Mouse (Mus musculus) forebrain, embryonic 15.5 days (tissue): ENCODE measurements at regions not wholly inside any gene's neighbourhood (a gene's known extent, or its start where the extent isn't known, plus 50 kb on each side); places are given as distances from the start of the nearest gene placed in this dataset.
"Not testable (repeated sequence)": the region's sequence is repeated elsewhere in the genome, so short reads cannot be mapped to it uniquely, and the experiment has no call there.

Source experiments
- ATAC-seq: fragments of 200-750 bp; cut with Nextera tagmentation; replicated peaks from 2 replicates; pipeline ENCODE4 v1.8.0; 2017; ENCODE audit warnings: mild to moderate bottlenecking, moderate TSS enrichment, moderate library complexity
- H3K27ac ChIP-seq: fragments of 300-500 bp; sonication (generic); replicated peaks from 2 replicates; pipeline ENCODE4 v1.5.1; 2015; ENCODE audit warnings: mild to moderate bottlenecking, inconsistent platforms
- H3K27me3 ChIP-seq: fragments of 300-500 bp; sonication (generic); 2 replicates; pipeline ENCODE4 v1.6.1; 2015; ENCODE audit warnings: inconsistent platforms
- H3K36me3 ChIP-seq: fragments of 300-500 bp; sonication (generic); 2 replicates; pipeline ENCODE4 v1.6.1; 2015; ENCODE audit warnings: mild to moderate bottlenecking, inconsistent platforms
- H3K4me1 ChIP-seq: fragments of 300-500 bp; sonication (generic); 2 replicates; pipeline ENCODE4 v1.6.1; 2015; ENCODE audit warnings: inconsistent platforms
- H3K4me2 ChIP-seq: fragments of 300-500 bp; sonication (generic); replicated peaks from 2 replicates; pipeline ENCODE4 v1.6.1; 2015; ENCODE audit warnings: mild to moderate bottlenecking, inconsistent platforms
- H3K4me3 ChIP-seq: fragments of 300-500 bp; sonication (generic); 2 replicates; pipeline ENCODE4 v1.5.1; 2015; ENCODE audit warnings: mild to moderate bottlenecking, inconsistent platforms
- H3K9ac ChIP-seq: fragments of 300-500 bp; sonication (generic); replicated peaks from 2 replicates; pipeline ENCODE4 v1.6.1; 2015; ENCODE audit warnings: mild to moderate bottlenecking, inconsistent platforms
- H3K9me3 ChIP-seq: fragments of 300-500 bp; sonication (generic); 2 replicates; pipeline ENCODE4 v1.6.1; 2016; ENCODE audit warnings: inconsistent platforms
- WGBS: fragments of 180-500 bp; shearing (Covaris S2); methylation state at CpG from one replicate; pipeline ENCODE4 v1.1.7; 2015; ENCODE audit warnings: mixed read lengths; 5-methylcytosine and 5-hydroxymethylcytosine counted together

DNA sequence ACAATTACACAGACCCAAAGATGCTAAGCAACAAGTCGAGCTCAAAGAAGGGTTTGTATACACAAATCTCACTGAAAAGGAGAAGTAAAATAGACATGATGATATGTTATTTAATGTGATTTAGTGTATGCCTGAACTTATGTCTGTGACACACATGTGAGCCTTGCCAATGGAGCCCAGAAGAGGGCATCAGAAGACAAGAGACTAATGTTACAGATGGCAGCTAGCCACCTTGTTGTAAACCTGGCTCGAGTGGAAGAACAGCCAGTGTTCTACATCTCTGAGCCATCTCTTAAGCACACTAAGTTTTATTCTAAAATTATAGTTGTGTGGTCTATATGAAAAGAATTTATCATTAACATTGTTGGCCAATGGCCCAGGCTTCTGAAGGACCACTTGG is 943.7 kb upstream of the Prmt6 start:
- no peaks in the 10 kb centered on the region for H3K36me3 ChIP-seq
- no peak overlapping the region for H3K4me3 ChIP-seq
- H3K9me3 ChIP-seq, result no peaks in the 10 kb centered on the region
- 75% methylated on average over 2 of the region's 2 CpGs for WGBS
- ATAC-seq, result no peak
- no peak overlapping the region for H3K9ac ChIP-seq
- H3K27ac ChIP-seq, result no peak overlapping the region
- no peaks in the 10 kb centered on the region for H3K27me3 ChIP-seq
- no peak overlapping the region for H3K4me2 ChIP-seq
- no peaks in the 10 kb centered on the region for H3K4me1 ChIP-seq

DNA sequence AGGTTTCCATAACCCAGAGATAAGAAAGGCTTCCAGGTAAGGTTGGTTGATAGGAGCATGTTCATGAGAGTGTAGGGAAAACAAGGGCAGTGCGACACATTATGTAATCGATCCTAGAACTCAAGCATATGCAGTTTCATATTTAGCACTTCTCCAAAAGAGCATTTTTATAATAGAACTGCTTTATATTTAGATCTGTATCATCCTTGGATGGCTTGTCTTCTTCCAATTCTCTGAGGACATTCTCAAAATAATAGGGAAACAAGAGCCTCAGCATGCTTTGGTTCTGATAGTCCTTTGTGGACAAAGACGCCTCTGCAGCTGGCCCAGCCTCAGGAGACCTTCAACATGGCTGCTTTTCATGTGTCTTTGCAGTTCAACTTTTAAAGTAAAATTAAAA is 915.9 kb upstream of the Prmt6 start:
- Histone ChIP-seq H3K36me3 (no peaks in the 10 kb centered on the region), H3K4me2 (no peak overlapping the region), H3K27ac (no peak overlapping the region), H3K9ac (no peak overlapping the region), H3K9me3 (no peaks in the 10 kb centered on the region), H3K4me1 (no peaks in the 10 kb centered on the region), H3K27me3 (no peaks in the 10 kb centered on the region), H3K4me3 (no peak overlapping the region)
- WGBS, result 96% methylated on average over 3 of the region's 3 CpGs
- ATAC-seq, result no peak

DNA sequence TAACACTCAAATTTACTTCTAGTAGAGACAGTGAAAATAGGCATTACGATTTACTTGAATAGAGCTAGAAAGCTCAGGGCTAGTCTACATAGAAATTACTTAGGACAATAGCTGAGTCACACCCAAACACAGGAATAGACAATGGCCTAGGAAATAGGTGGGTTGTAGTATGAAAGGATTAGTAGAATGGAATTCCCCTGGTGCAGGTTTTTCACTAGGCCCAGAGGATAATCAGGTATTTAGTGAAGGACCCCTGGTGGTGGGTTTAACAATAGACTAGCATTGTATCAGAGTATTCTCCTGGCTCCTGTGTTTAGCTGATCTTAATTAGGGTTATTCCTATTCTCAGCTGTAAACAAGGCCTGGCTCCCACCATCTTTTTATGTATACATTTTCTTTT is 890.4 kb upstream of the Prmt6 start:
- not testable (repeated sequence) for H3K27me3 ChIP-seq, H3K36me3 ChIP-seq, H3K4me2 ChIP-seq, H3K4me1 ChIP-seq, H3K9me3 ChIP-seq, ATAC-seq, H3K4me3 ChIP-seq, H3K9ac ChIP-seq, H3K27ac ChIP-seq
- 79% methylated on average over 1 of the region's 1 CpGs for WGBS

DNA sequence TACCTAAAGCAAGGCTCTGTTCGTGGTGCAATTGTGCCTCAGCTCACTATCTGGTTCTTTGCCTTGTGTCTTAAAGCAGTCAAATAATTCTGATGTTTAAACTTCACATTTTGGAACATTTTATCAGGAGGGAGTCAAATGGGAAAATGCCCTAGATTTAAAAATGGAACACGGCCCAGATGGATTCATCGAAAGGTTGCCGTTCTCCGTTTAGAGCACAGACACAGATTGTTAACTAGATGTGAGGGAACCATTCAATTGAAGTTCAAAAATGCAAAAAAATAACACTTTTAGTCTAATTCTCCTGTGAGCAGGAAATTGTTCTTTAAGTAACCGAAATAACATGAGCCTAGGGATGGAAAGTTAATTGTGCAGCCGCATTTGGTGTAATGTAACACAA is 858.2 kb upstream of the Prmt6 start:
- no peaks in the 10 kb centered on the region for H3K9me3 ChIP-seq
- H3K27ac ChIP-seq, result no peak overlapping the region
- no peak for ATAC-seq
- H3K4me2 ChIP-seq, result no peak overlapping the region
- H3K9ac ChIP-seq, result no peak overlapping the region
- 91% methylated on average over 7 of the region's 7 CpGs for WGBS
- no peaks in the 10 kb centered on the region for H3K27me3 ChIP-seq
- H3K4me3 ChIP-seq, result no peak overlapping the region
- H3K36me3 ChIP-seq, result no peaks in the 10 kb centered on the region
- H3K4me1 ChIP-seq, result no peaks in the 10 kb centered on the region

DNA sequence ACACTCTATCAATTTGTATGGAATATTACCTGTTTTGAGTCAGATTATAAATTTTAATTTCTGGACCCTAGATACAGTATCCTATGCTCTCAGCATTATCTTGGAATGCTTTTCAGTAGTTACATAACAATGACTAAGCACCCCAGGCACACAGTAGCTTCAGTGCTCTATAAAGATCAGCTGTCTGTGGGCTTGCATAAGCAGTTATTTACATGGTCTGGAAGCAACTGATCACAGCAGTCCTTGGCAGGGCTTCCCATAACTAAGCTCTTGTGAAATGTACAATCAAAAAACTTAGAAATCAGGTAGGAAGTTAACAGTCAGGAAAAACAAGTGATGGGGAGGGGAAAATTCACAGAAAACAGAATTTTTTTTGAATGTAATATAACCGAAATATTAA is 851.8 kb upstream of the Prmt6 start:
- Histone ChIP-seq H3K27me3 (no peaks in the 10 kb centered on the region), H3K36me3 (no peaks in the 10 kb centered on the region), H3K27ac (no peak overlapping the region), H3K9me3 (no peaks in the 10 kb centered on the region), H3K4me3 (no peak overlapping the region), H3K4me2 (no peak overlapping the region), H3K4me1 (no peaks in the 10 kb centered on the region), H3K9ac (no peak overlapping the region)
- 87% methylated on average over 1 of the region's 1 CpGs for WGBS
- no peak for ATAC-seq

DNA sequence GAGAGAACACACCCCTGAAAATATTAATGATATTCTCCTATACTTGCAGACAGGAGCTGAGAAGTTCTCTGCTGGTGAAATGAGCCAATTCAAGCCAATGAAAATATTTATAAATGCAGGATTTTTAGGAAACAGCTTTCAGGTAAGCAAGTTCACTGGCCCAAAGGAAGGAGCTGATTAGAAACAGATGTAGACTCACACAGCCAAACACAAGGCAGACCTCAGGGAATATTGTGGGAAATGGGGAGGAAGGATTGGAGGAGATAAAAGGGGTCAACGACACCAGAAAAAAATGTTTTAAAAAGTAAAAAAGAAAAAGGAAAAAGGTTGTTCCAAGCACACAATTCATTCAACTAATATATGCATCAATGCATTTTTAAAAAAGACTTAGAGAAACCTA is 823.5 kb upstream of the Prmt6 start:
- Histone ChIP-seq H3K4me2 (no peak overlapping the region), H3K27ac (no peak overlapping the region), H3K36me3 (no peaks in the 10 kb centered on the region), H3K9ac (no peak overlapping the region), H3K4me3 (no peak overlapping the region), H3K27me3 (no peaks in the 10 kb centered on the region), H3K9me3 (no peaks in the 10 kb centered on the region; the same call in 1 of the 2 replicates), H3K4me1 (no peaks in the 10 kb centered on the region)
- no peak for ATAC-seq
- WGBS, result 31% methylated on average over 1 of the region's 1 CpGs

DNA sequence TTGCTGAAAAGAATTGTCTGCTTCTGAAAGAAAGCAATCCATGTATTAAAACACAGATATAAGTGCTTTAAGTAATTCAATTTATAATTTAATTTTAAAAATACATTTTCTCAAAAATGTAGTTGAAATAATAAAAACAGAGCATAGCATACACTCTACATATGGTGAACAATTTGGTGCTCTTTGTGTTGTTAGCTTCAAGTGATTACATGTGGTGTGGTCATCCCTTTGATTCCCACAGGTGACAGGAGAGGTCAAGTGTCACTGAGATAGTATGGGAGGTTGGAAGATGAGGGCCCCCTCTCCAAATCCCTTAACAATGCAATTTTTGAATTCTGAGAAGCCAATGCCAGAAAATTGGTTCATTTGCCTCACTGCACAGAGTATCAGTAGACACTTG is 819.5 kb upstream of the Prmt6 start:
- Histone ChIP-seq H3K9ac (no peak overlapping the region), H3K4me3 (no peak overlapping the region), H3K27ac (no peak overlapping the region), H3K27me3 (no peaks in the 10 kb centered on the region), H3K4me2 (no peak overlapping the region), H3K9me3 (no peaks in the 10 kb centered on the region), H3K4me1 (no peaks in the 10 kb centered on the region), H3K36me3 (no peaks in the 10 kb centered on the region)
- ATAC-seq, result no peak

DNA sequence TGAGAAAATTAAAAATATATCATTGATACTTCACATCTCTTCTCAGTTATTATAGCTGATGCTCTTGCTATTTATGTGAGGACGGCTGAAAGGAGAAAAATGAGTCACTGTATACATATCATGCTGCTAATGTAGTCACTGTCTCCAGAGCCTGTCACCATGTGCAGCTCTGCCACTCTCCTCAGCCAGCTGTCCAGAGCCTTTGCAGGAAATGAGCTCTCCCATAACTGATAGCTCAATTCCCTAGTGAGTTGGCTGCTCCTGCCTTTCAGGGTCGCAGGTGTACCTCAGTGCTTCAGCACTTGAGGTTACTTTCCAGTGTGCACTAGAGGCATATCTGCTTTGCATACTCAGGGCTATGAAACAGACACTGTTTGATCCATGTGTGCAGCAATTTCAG is 819.0 kb upstream of the Prmt6 start:
- Histone ChIP-seq H3K27ac (no peak overlapping the region), H3K4me2 (no peak overlapping the region), H3K9me3 (no peaks in the 10 kb centered on the region), H3K9ac (no peak overlapping the region), H3K36me3 (no peaks in the 10 kb centered on the region), H3K4me1 (no peaks in the 10 kb centered on the region), H3K4me3 (no peak overlapping the region), H3K27me3 (no peaks in the 10 kb centered on the region)
- WGBS, result 73% methylated on average over 2 of the region's 2 CpGs
- no peak for ATAC-seq

DNA sequence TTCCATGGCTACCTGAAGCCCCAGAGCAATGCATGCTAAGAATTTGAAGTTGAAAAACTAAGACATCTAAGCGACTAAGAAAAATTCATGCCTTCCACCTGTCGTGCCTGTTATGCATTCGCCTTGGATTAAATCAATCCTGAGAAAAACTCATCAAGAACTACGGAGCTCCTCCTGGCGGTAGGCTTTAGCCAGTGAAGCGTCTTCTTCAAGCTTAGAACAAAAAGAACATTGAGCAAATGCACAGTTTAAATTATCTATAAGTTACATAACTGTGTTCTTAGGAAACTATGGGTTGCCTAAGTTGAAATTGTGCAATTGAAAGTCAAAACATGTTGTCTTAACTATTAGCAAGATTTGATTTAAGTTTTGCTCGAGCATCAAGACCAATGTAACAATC is 818.4 kb upstream of the Prmt6 start:
- Histone ChIP-seq H3K9me3 (no peaks in the 10 kb centered on the region), H3K9ac (no peak overlapping the region), H3K27me3 (no peaks in the 10 kb centered on the region), H3K4me2 (no peak overlapping the region), H3K4me1 (no peaks in the 10 kb centered on the region), H3K36me3 (no peaks in the 10 kb centered on the region), H3K4me3 (no peak overlapping the region), H3K27ac (no peak overlapping the region)
- 24% methylated on average over 7 of the region's 7 CpGs for WGBS
- ATAC-seq, result peak; percentile 79; the same call in 1 of the 2 replicates

DNA sequence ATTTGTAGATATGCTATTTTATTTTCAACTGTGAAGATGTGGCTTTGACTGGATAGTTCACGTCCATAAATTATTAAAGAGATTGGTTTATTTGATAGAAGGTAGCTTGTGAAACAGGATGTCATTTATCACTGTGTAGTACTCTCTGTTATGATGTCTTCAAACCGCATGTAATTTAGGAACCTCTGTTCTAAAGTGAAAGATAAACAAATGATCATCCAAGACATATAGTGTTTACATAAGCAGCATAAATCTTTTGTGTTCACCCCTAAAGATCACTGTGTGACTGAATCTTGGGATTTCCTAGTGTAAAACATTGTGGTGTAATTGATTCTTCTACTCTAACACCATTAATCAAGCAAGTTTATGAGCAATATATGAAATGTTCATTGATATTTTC is 798.8 kb upstream of the Prmt6 start:
- Histone ChIP-seq H3K9ac (no peak overlapping the region), H3K27ac (no peak overlapping the region), H3K36me3 (no peaks in the 10 kb centered on the region), H3K27me3 (no peaks in the 10 kb centered on the region), H3K4me2 (no peak overlapping the region), H3K4me1 (no peaks in the 10 kb centered on the region), H3K9me3 (no peaks in the 10 kb centered on the region), H3K4me3 (no peak overlapping the region)
- WGBS, result 88% methylated on average over 2 of the region's 2 CpGs
- ATAC-seq, result no peak
